Mouse (Mus musculus) myocyte (in vitro differentiated cells): Measurements from ENCODE around the gene Grik1. TPM values are rescaled to one million over a fixed set of nuclear protein-coding genes. Genes with fewer than 3 reads are reported as not detected.

Experiments
- H3K27me3 ChIP-seq: one replicate; pipeline ENCODE4 v1.6.1; 2011; ENCODE audit not compliant: control insufficient read depth, insufficient read depth, insufficient read length
- H3K36me3 ChIP-seq: one replicate; pipeline ENCODE4 v1.6.1; 2011; ENCODE audit not compliant: control insufficient read depth, insufficient read depth
- H3K4me2 ChIP-seq: one replicate; pipeline ENCODE4 v1.6.1; 2011; ENCODE audit warnings: low read depth, control low read depth
- H3K4me3 ChIP-seq: one replicate; pipeline ENCODE4 v1.5.1; 2011; ENCODE audit warnings: mild to moderate bottlenecking, control low read depth, moderate library complexity
- H3K79me2 ChIP-seq: one replicate; pipeline ENCODE4 v1.6.1; 2011; ENCODE audit not compliant: control insufficient read depth, insufficient read depth
- H3ac ChIP-seq: one replicate; pipeline ENCODE4 v1.6.1; 2011; ENCODE audit not compliant: control insufficient read depth, insufficient read length
- CEBPB ChIP-seq: IDR thresholded peaks from 2 replicates; pipeline ENCODE4 v1.6.1; 2011; ENCODE audit warnings: mild to moderate bottlenecking, moderate library complexity; ENCODE audit not compliant: poor library complexity, insufficient read depth, severe bottlenecking
- E2F4 ChIP-seq: IDR thresholded peaks from one replicate; pipeline ENCODE4 v1.6.1; 2011; ENCODE audit warnings: mild to moderate bottlenecking, control low read depth, moderate library complexity; ENCODE audit not compliant: insufficient read depth
- MAX ChIP-seq: IDR thresholded peaks from one replicate; pipeline ENCODE4 v1.6.1; 2011; ENCODE audit warnings: low read depth, mild to moderate bottlenecking, control low read depth
- MYOD1 ChIP-seq, 3 experiments: IDR thresholded peaks; one replicate each; pipeline ENCODE4 v1.6.1; 2011; ENCODE audit warnings: control low read depth in 2 of 3, low read depth in 2 of 3, mild to moderate bottlenecking in 2 of 3, moderate library complexity in 1 of 3; ENCODE audit not compliant: insufficient read length in 2 of 3, control insufficient read depth in 1 of 3
- MYOG ChIP-seq, 3 experiments: IDR thresholded peaks; one replicate each; pipeline ENCODE4 v1.6.1; 2011; ENCODE audit warnings: control low read depth in 2 of 3, low read depth in 2 of 3, mild to moderate bottlenecking in 2 of 3; ENCODE audit not compliant: insufficient read length in 2 of 3, control insufficient read depth in 1 of 3, insufficient read depth in 1 of 3
- POLR2A ChIP-seq: IDR thresholded peaks from one replicate; pipeline ENCODE4 v1.6.1; 2011; ENCODE audit warnings: low read depth, mild to moderate bottlenecking, control low read depth, moderate library complexity; ENCODE audit not compliant: insufficient read length
- POLR2AphosphoS2 ChIP-seq: IDR thresholded peaks from one replicate; pipeline ENCODE4 v1.6.1; 2011; ENCODE audit warnings: low read depth, control low read depth; ENCODE audit not compliant: insufficient read length
- REST ChIP-seq: IDR thresholded peaks from one replicate; pipeline ENCODE4 v1.6.1; 2011; ENCODE audit warnings: mild to moderate bottlenecking, control low read depth, moderate library complexity; ENCODE audit not compliant: insufficient read depth, insufficient read length
- SRF ChIP-seq: IDR thresholded peaks from one replicate; pipeline ENCODE4 v1.6.1; 2011; ENCODE audit warnings: low read depth; ENCODE audit not compliant: control insufficient read depth, insufficient read length
- TCF12 ChIP-seq: IDR thresholded peaks from one replicate; pipeline ENCODE4 v1.6.1; 2011; ENCODE audit warnings: mild to moderate bottlenecking, control low read depth; ENCODE audit not compliant: poor library complexity, insufficient read depth, severe bottlenecking
- TCF3 ChIP-seq: IDR thresholded peaks from one replicate; pipeline ENCODE4 v1.6.1; 2011; ENCODE audit warnings: low read depth, control low read depth; ENCODE audit not compliant: insufficient read length
- USF1 ChIP-seq: IDR thresholded peaks from one replicate; pipeline ENCODE4 v1.6.1; 2011; ENCODE audit warnings: low read depth, mild to moderate bottlenecking, control low read depth, moderate library complexity
- polyA plus RNA-seq: library from polyadenylated mRNA; unstranded; fragments of >200 nt; fragmentation: generic; extraction: Trizol; gene quantifications from one replicate; pipeline ENCODE4 v1.2.1, GENCODE M21; 2012; ENCODE audit warnings: missing spikeins

The Grik1 gene
- polyA plus RNA-seq: not detected

- Histone ChIP-seq H3K36me3 (no peaks in the 10 kb centered on the region), H3K27me3 (no peaks in the 10 kb centered on the region), H3ac (no peak within 1 kb of the TSS), H3K4me2 (no peak within 1 kb of the TSS), H3K4me3 (no peak within 1 kb of the TSS), H3K79me2 (no peaks in the 10 kb centered on the region)
- TF ChIP-seq MYOG (IDR thresholded peaks at IDR 0.05; ENCODE audit: control insufficient read depth in 1 of 3, insufficient read depth in 1 of 3, insufficient read length in 2 of 3, low read depth in 2 of 3): no peak
- TF ChIP-seq MYOD1 (IDR thresholded peaks at IDR 0.05; ENCODE audit: control insufficient read depth in 1 of 3, insufficient read length in 2 of 3, low read depth in 2 of 3): no peak
- TF ChIP-seq POLR2A: no peak
- no peak for TF ChIP-seq POLR2AphosphoS2
- no peak for TF ChIP-seq E2F4
- no peak for TF ChIP-seq SRF
- TF ChIP-seq USF1: no peak
- TF ChIP-seq TCF12: no peak
- no peak for TF ChIP-seq CEBPB
- TF ChIP-seq TCF3: no peak
Measured at GRCm38 (mm10) chr16:88290132-88290772, at the start of gene Grik1. Gene Grik1 (minus strand): TSS chr16:88290265.

- Histone ChIP-seq H3K4me2 (no peak overlapping the region), H3K27me3 (no peaks in the 10 kb centered on the region), H3K79me2 (no peaks in the 10 kb centered on the region), H3ac (no peak overlapping the region), H3K4me3 (no peak overlapping the region), H3K36me3 (no peaks in the 10 kb centered on the region)
- TF ChIP-seq MYOG (IDR thresholded peaks at IDR 0.05; ENCODE audit: control insufficient read depth in 1 of 3, insufficient read depth in 1 of 3, insufficient read length in 2 of 3, low read depth in 2 of 3) (no peak), TCF12 (no peak), USF1 (no peak), REST (no peak)
Measured at GRCm38 (mm10) chr16:88294209-88294608, 4.1 kb upstream of the Grik1 start.

- no peaks in the 10 kb centered on the region for H3K79me2 ChIP-seq
- H3K36me3 ChIP-seq: no peaks in the 10 kb centered on the region
- TF ChIP-seq TCF12 (no peak), MYOD1 (IDR thresholded peaks at IDR 0.05; ENCODE audit: control insufficient read depth in 1 of 3, insufficient read length in 2 of 3, low read depth in 2 of 3) (no peak), MAX (no peak), MYOG (IDR thresholded peaks at IDR 0.05; ENCODE audit: control insufficient read depth in 1 of 3, insufficient read depth in 1 of 3, insufficient read length in 2 of 3, low read depth in 2 of 3) (no peak), CEBPB (no peak), E2F4 (no peak), USF1 (no peak), TCF3 (no peak), SRF (no peak), POLR2A (no peak), POLR2AphosphoS2 (no peak), REST (no peak)
- H3K4me2 ChIP-seq: no peak overlapping the region
- no peak overlapping the region for H3ac ChIP-seq
- no peaks in the 10 kb centered on the region for H3K27me3 ChIP-seq
- no peak overlapping the region for H3K4me3 ChIP-seq
Measured at GRCm38 (mm10) chr16:88289421-88290081, 514 bp downstream of the Grik1 start.

- Histone ChIP-seq H3K4me3 (no peak overlapping the region), H3K4me2 (no peak overlapping the region), H3K79me2 (no peaks in the 10 kb centered on the region), H3K36me3 (no peaks in the 10 kb centered on the region), H3ac (no peak overlapping the region), H3K27me3 (no peaks in the 10 kb centered on the region)
- TF ChIP-seq MYOD1 (IDR thresholded peaks at IDR 0.05; ENCODE audit: control insufficient read depth in 1 of 3, insufficient read length in 2 of 3, low read depth in 2 of 3) (no peak), CEBPB (no peak), REST (no peak), SRF (no peak), POLR2A (no peak), MYOG (IDR thresholded peaks at IDR 0.05; ENCODE audit: control insufficient read depth in 1 of 3, insufficient read depth in 1 of 3, insufficient read length in 2 of 3, low read depth in 2 of 3) (no peak), TCF3 (no peak), POLR2AphosphoS2 (no peak), USF1 (no peak), MAX (no peak), E2F4 (no peak), TCF12 (no peak)
Measured at GRCm38 (mm10) chr16:88258407-88258806, 31.7 kb downstream of the Grik1 start.

- H3K4me3 ChIP-seq: no peak overlapping the region
- no peak for TF ChIP-seq MAX
- TF ChIP-seq POLR2A: no peak
- no peak for TF ChIP-seq POLR2AphosphoS2
- no peak for TF ChIP-seq SRF
- TF ChIP-seq TCF3: no peak
- no peak for TF ChIP-seq E2F4
- TF ChIP-seq MYOD1 (IDR thresholded peaks at IDR 0.05; ENCODE audit: control insufficient read depth in 1 of 3, insufficient read length in 2 of 3, low read depth in 2 of 3): no peak
- no peak for TF ChIP-seq REST
- no peak for TF ChIP-seq TCF12
- TF ChIP-seq USF1: no peak
- TF ChIP-seq CEBPB: no peak
- no peak for TF ChIP-seq MYOG (IDR thresholded peaks at IDR 0.05; ENCODE audit: control insufficient read depth in 1 of 3, insufficient read depth in 1 of 3, insufficient read length in 2 of 3, low read depth in 2 of 3)
Measured at GRCm38 (mm10) chr16:88257072-88257471, 33.0 kb downstream of the Grik1 start.

More at GRCm38 (mm10) chr16:88257072-88257471, 33.0 kb downstream of the Grik1 start:
- no peaks in the 10 kb centered on the region for H3K36me3 ChIP-seq
- no peaks in the 10 kb centered on the region for H3K79me2 ChIP-seq
- no peaks in the 10 kb centered on the region for H3K27me3 ChIP-seq
- no peak overlapping the region for H3ac ChIP-seq
- H3K4me2 ChIP-seq: no peak overlapping the region
